Mouse (Mus musculus) embryonic facial prominence, embryonic 10.5 days (tissue): Measurements from ENCODE around the gene Cyb561d1. TPM values are rescaled to one million over a fixed set of nuclear protein-coding genes. Genes with fewer than 3 reads are reported as not detected.

Experiments
- DNase-seq: peaks from one replicate; pipeline ENCODE4 v3.0.0-alpha.2; 2017; ENCODE audit warnings: low spot score
- H3K27ac ChIP-seq: fragments of 300-500 bp; sonication (generic); replicated peaks from 2 replicates; pipeline ENCODE4 v1.5.1; 2016; ENCODE audit warnings: mild to moderate bottlenecking
- H3K27me3 ChIP-seq: fragments of 300-500 bp; sonication (generic); replicated peaks from 2 replicates; pipeline ENCODE4 v1.6.1; 2016; ENCODE audit warnings: low read depth, mild to moderate bottlenecking; ENCODE audit not compliant: poor library complexity, severe bottlenecking
- H3K36me3 ChIP-seq: fragments of 300-500 bp; sonication (generic); replicated peaks from 2 replicates; pipeline ENCODE4 v1.6.1; 2016; ENCODE audit warnings: mild to moderate bottlenecking, moderate library complexity
- H3K4me1 ChIP-seq: fragments of 300-500 bp; sonication (generic); 2 replicates; pipeline ENCODE4 v1.6.1; 2016
- H3K4me3 ChIP-seq: fragments of 300-500 bp; sonication (generic); 2 replicates; pipeline ENCODE4 v1.5.1; 2016; ENCODE audit warnings: mild to moderate bottlenecking, moderate library complexity
- H3K9me3 ChIP-seq: fragments of 300-500 bp; sonication (generic); 2 replicates; pipeline ENCODE4 v1.6.1; 2016; ENCODE audit warnings: mild to moderate bottlenecking
- WGBS: fragments of 180-500 bp; shearing (Covaris S2); methylation state at CpG from one replicate; pipeline ENCODE4 v1.1.7; 2016; 5-methylcytosine and 5-hydroxymethylcytosine counted together
- polyA plus RNA-seq: library from polyadenylated mRNA; unstranded; fragments of >200 nt; fragmentation: Nextera tagmentation; extraction: Ambion mirVana; gene quantifications from 2 replicates; pipeline ENCODE4 v1.2.1, GENCODE M21; 2016

Gene Cyb561d1
- polyA plus RNA-seq, 1 experiment from 2014 or later: 3.1 TPM

GRCm38 (mm10) chr3:108211845-108212244, 10.8 kb upstream of the Cyb561d1 start:
- H3K4me3 ChIP-seq: no peak overlapping the region
- DNase-seq: no peak
- H3K36me3 ChIP-seq: peaks cover 17% of the 10 kb centered on the region
- H3K27me3 ChIP-seq: no peaks in the 10 kb centered on the region
- WGBS: 89% methylated on average over 6 of the region's 6 CpGs
- no peaks in the 10 kb centered on the region for H3K9me3 ChIP-seq
- H3K27ac ChIP-seq: no peak overlapping the region
- H3K4me1 ChIP-seq: peaks cover 39% of the 10 kb centered on the region

- peak; percentile 85 for DNase-seq
- peaks cover 28% of the 10 kb centered on the region for H3K36me3 ChIP-seq
- H3K9me3 ChIP-seq: no peaks in the 10 kb centered on the region
- H3K27ac ChIP-seq: peak within 1 kb of the TSS; percentile 99
- peaks cover 39% of the 10 kb centered on the region for H3K4me1 ChIP-seq
- H3K27me3 ChIP-seq: no peaks in the 10 kb centered on the region
- H3K4me3 ChIP-seq: peak within 1 kb of the TSS; percentile 74
- 0% methylated on average over 14 of the region's 14 CpGs for WGBS
Observed at GRCm38 (mm10) chr3:108210771-108211139, 9.7 kb upstream of the Cyb561d1 start, which contains the start of gene Atxn7l2. Gene Atxn7l2, minus strand, starts transcription at chr3:108210934.

DNA sequence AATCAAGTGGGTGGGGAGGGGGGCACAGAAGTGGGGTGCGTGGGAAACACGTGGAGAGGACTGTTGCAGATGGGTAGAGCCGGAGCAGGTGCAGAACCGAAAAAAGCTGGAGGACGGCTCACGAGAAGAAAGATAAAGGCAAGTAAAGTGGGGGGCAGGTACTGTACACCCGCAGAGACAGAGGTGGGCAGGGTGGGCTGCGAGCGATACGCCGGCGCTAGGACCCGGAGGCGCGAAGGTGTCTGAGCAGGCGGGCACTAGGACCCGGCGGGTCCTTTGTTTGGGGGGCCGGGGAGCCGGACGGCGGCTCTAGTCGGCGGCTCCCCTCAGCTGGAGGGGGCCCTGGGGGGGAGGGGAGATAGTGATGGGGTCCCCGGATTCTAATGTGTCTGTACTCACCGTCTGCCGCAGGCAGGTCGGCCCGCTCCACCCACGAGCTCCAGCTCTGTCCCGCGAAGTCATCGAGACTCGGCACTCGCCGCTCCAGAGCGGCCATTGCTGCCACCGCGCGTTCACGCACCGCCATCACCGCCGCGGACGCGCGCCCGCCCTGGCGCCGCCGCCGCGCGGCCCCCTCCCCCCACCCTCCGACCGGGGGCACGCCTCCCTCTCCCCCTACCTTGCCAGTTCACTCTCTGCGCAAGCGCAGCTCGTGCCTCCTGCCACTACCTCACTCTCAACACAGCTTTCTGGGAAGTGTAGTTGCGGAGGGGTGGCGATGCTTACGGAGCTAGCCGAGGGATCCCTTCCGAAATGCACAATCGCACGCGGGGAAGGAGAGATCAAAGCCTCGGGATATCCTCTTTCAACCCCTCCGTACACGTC, 9.1 kb upstream of the Cyb561d1 start:
- Histone ChIP-seq H3K9me3 (no peaks in the 10 kb centered on the region), H3K36me3 (peaks cover 34% of the 10 kb centered on the region), H3K27me3 (no peaks in the 10 kb centered on the region), H3K27ac (peak overlapping the region; percentile 99), H3K4me1 (peaks cover 39% of the 10 kb centered on the region), H3K4me3 (peak overlapping the region; percentile 74)
- under 1% methylated on average over 72 of the region's 72 CpGs for WGBS
- DNase-seq: peak; percentile 98

GRCm38 (mm10) chr3:108209536-108209935, 8.5 kb upstream of the Cyb561d1 start:
- H3K4me1 ChIP-seq: peaks cover 42% of the 10 kb centered on the region
- no peak for DNase-seq

DNA sequence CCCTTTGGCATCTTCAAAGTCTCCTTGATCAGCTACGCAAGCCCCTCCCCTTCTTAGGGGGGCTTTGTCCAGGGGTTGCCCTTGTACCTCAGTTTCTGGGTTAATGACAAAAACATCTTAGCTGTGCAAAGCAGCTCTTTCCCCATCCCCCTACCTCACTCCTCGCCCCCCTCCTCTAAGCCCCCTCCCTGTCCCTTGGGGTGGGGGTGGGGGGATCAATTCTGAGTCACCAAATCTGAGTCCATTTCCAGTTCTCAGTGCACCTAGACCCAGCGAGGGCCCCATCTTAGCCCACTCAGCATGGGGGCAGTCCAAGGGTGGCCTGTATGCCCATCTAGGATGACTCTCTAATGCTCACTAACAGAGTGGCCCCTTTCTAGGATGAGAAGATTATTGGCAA, 8.0 kb upstream of the Cyb561d1 start:
- DNase-seq: no peak

More at GRCm38 (mm10) chr3:108209536-108209935, 8.5 kb upstream of the Cyb561d1 start:
- Histone ChIP-seq H3K36me3 (peaks cover 40% of the 10 kb centered on the region), H3K4me3 (peak overlapping the region; percentile 74), H3K27ac (peak overlapping the region; percentile 99), H3K9me3 (no peaks in the 10 kb centered on the region), H3K27me3 (no peaks in the 10 kb centered on the region)
- WGBS: 13% methylated on average over 8 of the region's 8 CpGs

GRCm38 (mm10) chr3:108206731-108207375, 5.8 kb upstream of the Cyb561d1 start:
- no peaks in the 10 kb centered on the region for H3K27me3 ChIP-seq
- peaks cover 56% of the 10 kb centered on the region for H3K4me1 ChIP-seq
- no peaks in the 10 kb centered on the region for H3K9me3 ChIP-seq
- H3K36me3 ChIP-seq: peaks cover 67% of the 10 kb centered on the region
- 92% methylated on average over 15 of the region's 15 CpGs for WGBS
- no peak overlapping the region for H3K27ac ChIP-seq
- H3K4me3 ChIP-seq: no peak overlapping the region
- no peak for DNase-seq

More for the DNA sequence above, 8.0 kb upstream of the Cyb561d1 start:
- peaks cover 42% of the 10 kb centered on the region for H3K4me1 ChIP-seq
- WGBS: 67% methylated on average over 3 of the region's 3 CpGs
- H3K27me3 ChIP-seq: no peaks in the 10 kb centered on the region
- H3K9me3 ChIP-seq: no peaks in the 10 kb centered on the region
- peak overlapping the region; percentile 99 for H3K27ac ChIP-seq
- peaks cover 45% of the 10 kb centered on the region for H3K36me3 ChIP-seq
- peak overlapping the region; percentile 74 for H3K4me3 ChIP-seq

GRCm38 (mm10) chr3:108205601-108206000, 4.6 kb upstream of the Cyb561d1 start:
- no peak for DNase-seq
- 88% methylated on average over 8 of the region's 8 CpGs for WGBS
- H3K4me1 ChIP-seq: peaks cover 57% of the 10 kb centered on the region
- no peak overlapping the region for H3K27ac ChIP-seq
- peaks cover 70% of the 10 kb centered on the region for H3K36me3 ChIP-seq
- H3K4me3 ChIP-seq: no peak overlapping the region
- H3K9me3 ChIP-seq: no peaks in the 10 kb centered on the region
- no peaks in the 10 kb centered on the region for H3K27me3 ChIP-seq

DNA sequence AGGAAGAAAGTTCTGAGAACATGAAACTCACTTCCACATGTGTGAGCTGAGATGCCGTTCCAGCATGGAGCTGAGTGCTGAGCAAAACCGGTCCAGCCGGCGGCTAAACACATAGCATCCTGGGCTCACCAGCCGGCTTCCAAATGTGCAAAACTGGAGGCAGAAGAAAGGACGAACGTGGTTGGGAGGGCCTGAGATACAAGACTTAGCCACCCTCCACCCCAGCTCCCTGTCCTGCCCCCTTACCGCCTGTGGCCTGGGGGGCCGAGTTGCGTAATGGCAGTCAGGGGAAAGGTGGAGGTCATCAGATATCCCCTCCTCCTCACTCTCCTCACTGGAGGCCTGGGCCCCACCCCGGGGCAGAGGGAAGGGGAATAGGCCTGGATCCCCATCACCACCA, 3.5 kb upstream of the Cyb561d1 start:
- Histone ChIP-seq H3K9me3 (no peaks in the 10 kb centered on the region), H3K36me3 (peaks cover 70% of the 10 kb centered on the region), H3K27ac (no peak overlapping the region), H3K4me1 (peaks cover 60% of the 10 kb centered on the region), H3K27me3 (no peaks in the 10 kb centered on the region), H3K4me3 (no peak overlapping the region)
- DNase-seq: no peak
- WGBS: 82% methylated on average over 11 of the region's 11 CpGs

- peaks cover 53% of the 10 kb centered on the region for H3K4me1 ChIP-seq
Observed at GRCm38 (mm10) chr3:108203621-108204325, 2.8 kb upstream of the Cyb561d1 start.

GRCm38 (mm10) chr3:108203212-108203611, 2.2 kb upstream of the Cyb561d1 start:
- Histone ChIP-seq H3K4me1 (peaks cover 47% of the 10 kb centered on the region), H3K9me3 (no peaks in the 10 kb centered on the region), H3K27me3 (no peaks in the 10 kb centered on the region), H3K4me3 (no peak overlapping the region), H3K27ac (no peak overlapping the region), H3K36me3 (peaks cover 77% of the 10 kb centered on the region)
- WGBS: 93% methylated on average over 13 of the region's 13 CpGs
- no peak for DNase-seq

More at GRCm38 (mm10) chr3:108203621-108204325, 2.8 kb upstream of the Cyb561d1 start:
- Histone ChIP-seq H3K4me3 (no peak overlapping the region), H3K36me3 (peaks cover 77% of the 10 kb centered on the region), H3K9me3 (no peaks in the 10 kb centered on the region), H3K27ac (no peak overlapping the region; the same call in 1 of the 2 replicates), H3K27me3 (no peaks in the 10 kb centered on the region)
- 83% methylated on average over 11 of the region's 11 CpGs for WGBS
- peak; percentile 84 for DNase-seq

GRCm38 (mm10) chr3:108202506-108202905, 1.5 kb upstream of the Cyb561d1 start:
- DNase-seq: no peak
- Histone ChIP-seq H3K4me3 (no peak overlapping the region), H3K4me1 (peaks cover 46% of the 10 kb centered on the region), H3K36me3 (peaks cover 72% of the 10 kb centered on the region), H3K27ac (no peak overlapping the region), H3K27me3 (no peaks in the 10 kb centered on the region), H3K9me3 (no peaks in the 10 kb centered on the region)

DNA sequence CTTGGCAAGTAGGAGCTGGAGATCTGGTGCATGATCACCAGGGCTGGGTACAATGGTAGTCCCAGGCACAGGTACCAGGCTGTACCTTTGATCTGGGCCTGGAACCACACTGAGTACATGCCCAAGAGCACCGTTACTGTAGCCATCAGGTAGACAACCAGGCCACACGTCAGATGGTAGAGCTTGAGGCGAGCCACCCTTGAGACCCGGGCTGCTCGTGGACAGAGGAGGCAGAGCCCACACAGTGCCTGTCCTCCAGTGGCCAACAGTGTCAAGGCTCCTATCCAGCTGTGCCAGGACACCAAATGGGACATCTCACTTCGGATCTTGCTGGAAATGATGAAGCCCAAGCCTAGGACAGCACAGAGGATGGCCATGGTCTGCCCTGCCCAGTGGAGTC, 1.8 kb downstream of the Cyb561d1 start:
- no peaks in the 10 kb centered on the region for H3K9me3 ChIP-seq
- H3K4me3 ChIP-seq: no peak overlapping the region
- peaks cover 39% of the 10 kb centered on the region for H3K36me3 ChIP-seq
- H3K4me1 ChIP-seq: peaks cover 72% of the 10 kb centered on the region
- no peaks in the 10 kb centered on the region for H3K27me3 ChIP-seq
- DNase-seq: no peak
- H3K27ac ChIP-seq: no peak overlapping the region
- WGBS: 94% methylated on average over 6 of the region's 6 CpGs
